Mouse (Mus musculus): Measurements from ENCODE around the gene Gm9887. TPM values are rescaled to one million over a fixed set of nuclear protein-coding genes. Genes with fewer than 3 reads are reported as not detected.
"Not testable (repeated sequence)": the region's sequence is repeated elsewhere in the genome, so short reads cannot be mapped to it uniquely, and the experiment has no call there.

The Gm9887 gene
- polyA plus RNA-seq, 1 experiment from 2014 or later = 0.74 TPM

DNA sequence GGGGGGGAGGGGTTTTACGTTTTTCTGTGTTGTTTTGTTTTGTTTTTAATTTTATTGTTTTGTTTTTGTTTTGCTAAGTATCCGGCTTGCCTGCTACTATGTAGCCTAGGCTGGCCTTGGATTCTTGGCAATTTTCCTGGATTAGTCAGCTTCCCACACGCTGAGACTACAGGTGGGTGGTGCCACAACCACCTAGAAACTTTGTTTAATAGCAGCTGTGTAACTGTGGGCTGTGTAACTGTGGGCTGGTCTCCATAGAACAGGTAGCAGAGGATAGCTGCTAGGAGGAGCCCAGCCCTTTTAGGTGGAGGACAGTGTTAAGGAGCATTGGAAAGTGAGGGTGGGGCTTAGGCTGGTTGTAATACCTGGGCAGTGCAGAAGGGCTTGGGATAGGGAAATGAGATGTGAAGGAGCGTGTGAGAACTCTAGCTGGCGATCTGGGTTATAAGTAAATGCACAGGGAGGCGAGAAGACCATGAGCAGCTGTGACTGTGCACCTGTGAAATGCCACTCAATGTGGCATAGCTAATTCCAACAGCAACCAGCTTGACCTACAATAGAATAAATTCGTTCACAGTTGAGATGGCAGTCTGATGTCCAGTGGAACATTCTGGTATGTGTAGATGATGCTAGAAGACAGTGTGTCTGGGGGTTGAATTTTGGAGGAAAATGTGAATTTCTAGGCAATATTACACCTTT lies 17.9 kb upstream of the Gm9887 start:
- 77% methylated on average over 7 of the region's 7 CpGs for WGBS
- no peak overlapping the region for H3K4me3 ChIP-seq (ENCODE audit: low read depth, low read length)
- H3K27me3 ChIP-seq (ENCODE audit: control insufficient read depth, insufficient read depth, low read length) = no peaks in the 10 kb centered on the region
- H3K27ac ChIP-seq (ENCODE audit: low read length) = no peak overlapping the region
- H3K4me1 ChIP-seq (ENCODE audit: control insufficient read depth, insufficient read depth, low read length) = no peaks in the 10 kb centered on the region
- no peaks in the 10 kb centered on the region for H3K36me3 ChIP-seq (ENCODE audit: control insufficient read depth, insufficient read depth, low read length)
- no peak overlapping the region for H3K4me2 ChIP-seq (replicated peaks; ENCODE audit: low read depth, low read length)
- no peaks in the 10 kb centered on the region for H3K9me3 ChIP-seq (ENCODE audit: control insufficient read depth, low read depth, low read length)
- no peak overlapping the region for H3K9ac ChIP-seq (replicated peaks; ENCODE audit: low read depth, low read length)
- no peak for ATAC-seq (ENCODE audit: insufficient number of reproducible peaks, insufficient read depth, low FRiP score, low read depth)

DNA sequence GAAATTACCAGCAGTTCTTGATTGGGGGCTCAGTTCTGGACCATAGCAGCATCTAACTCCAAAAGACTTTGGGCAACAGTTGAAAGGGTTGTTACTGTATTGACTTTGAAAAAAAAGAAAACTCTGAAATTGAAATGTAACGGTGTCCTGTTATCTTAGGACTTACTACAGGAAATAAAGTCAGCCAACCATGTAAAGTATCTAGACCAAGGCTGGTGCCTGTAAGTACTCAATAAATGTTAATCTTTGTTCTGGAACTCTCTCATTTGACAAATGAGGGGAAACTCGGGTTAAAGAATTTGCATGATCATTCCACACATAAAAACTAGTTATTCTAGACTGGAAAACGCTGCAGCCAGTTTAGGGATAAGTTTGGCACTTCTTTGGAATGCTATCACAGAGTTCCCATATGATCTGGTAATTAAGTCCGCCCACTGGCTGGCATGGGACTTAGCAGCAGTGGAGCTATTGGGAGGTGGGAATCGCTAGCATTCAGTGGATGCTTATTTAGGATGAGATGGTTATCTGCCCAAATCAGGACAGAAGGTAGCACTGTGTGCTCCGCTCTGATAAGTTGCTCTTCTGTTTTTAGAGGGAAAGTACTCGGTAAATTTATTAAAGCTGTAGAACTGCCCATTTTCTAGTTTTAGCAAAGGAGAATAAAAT lies 17.1 kb upstream of the Gm9887 start:
- H3K9me3 ChIP-seq (ENCODE audit: control insufficient read depth, low read depth, low read length) = no peaks in the 10 kb centered on the region
- H3K27me3 ChIP-seq (ENCODE audit: control insufficient read depth, insufficient read depth, low read length) = no peaks in the 10 kb centered on the region
- no peak for ATAC-seq (ENCODE audit: insufficient number of reproducible peaks, insufficient read depth, low FRiP score, low read depth)
- no peak overlapping the region for H3K9ac ChIP-seq (replicated peaks; ENCODE audit: low read depth, low read length)
- no peak overlapping the region for H3K4me2 ChIP-seq (replicated peaks; ENCODE audit: low read depth, low read length)
- H3K27ac ChIP-seq (ENCODE audit: low read length) = no peak overlapping the region
- 63% methylated on average over 7 of the region's 7 CpGs for WGBS
- H3K36me3 ChIP-seq (ENCODE audit: control insufficient read depth, insufficient read depth, low read length) = no peaks in the 10 kb centered on the region
- H3K4me3 ChIP-seq (ENCODE audit: low read depth, low read length) = no peak overlapping the region
- H3K4me1 ChIP-seq (ENCODE audit: control insufficient read depth, insufficient read depth, low read length) = no peaks in the 10 kb centered on the region

DNA sequence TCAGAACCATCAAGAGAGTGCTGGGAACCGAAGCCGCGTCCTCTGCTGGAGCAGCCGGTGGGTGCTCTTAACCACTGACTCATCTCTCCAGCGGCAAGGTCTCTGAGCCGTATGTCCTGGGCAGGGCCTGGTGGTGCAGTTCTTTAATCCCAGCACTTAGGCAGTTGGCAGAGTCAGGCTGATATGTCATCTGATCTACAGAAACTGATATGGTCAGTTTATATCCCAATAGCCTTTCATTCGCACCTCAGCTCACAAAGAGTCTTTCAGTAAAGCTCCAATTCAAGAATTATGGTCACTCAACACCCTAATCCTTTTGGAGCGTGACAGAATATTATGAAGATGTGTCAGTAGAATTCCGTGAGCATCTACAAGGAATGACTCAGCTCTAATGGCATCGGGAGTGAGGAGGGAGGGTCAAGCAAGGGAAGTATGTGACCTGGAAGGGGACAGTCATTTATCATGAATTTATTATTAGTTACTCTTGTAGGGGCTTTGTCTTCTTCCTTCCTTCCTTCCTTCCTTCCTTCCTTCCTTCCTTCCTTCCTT lies 16.1 kb upstream of the Gm9887 start:
- no peak for ATAC-seq (ENCODE audit: insufficient number of reproducible peaks, insufficient read depth, low FRiP score, low read depth)
- Histone ChIP-seq H3K4me2 (replicated peaks; ENCODE audit: low read depth, low read length) (no peak overlapping the region), H3K27me3 (ENCODE audit: control insufficient read depth, insufficient read depth, low read length) (no peaks in the 10 kb centered on the region), H3K4me3 (ENCODE audit: low read depth, low read length) (no peak overlapping the region), H3K27ac (ENCODE audit: low read length) (no peak overlapping the region), H3K36me3 (ENCODE audit: control insufficient read depth, insufficient read depth, low read length) (no peaks in the 10 kb centered on the region), H3K4me1 (ENCODE audit: control insufficient read depth, insufficient read depth, low read length) (no peaks in the 10 kb centered on the region), H3K9me3 (ENCODE audit: control insufficient read depth, low read depth, low read length) (no peaks in the 10 kb centered on the region), H3K9ac (replicated peaks; ENCODE audit: low read depth, low read length) (no peak overlapping the region)
- 90% methylated on average over 10 of the region's 10 CpGs for WGBS

DNA sequence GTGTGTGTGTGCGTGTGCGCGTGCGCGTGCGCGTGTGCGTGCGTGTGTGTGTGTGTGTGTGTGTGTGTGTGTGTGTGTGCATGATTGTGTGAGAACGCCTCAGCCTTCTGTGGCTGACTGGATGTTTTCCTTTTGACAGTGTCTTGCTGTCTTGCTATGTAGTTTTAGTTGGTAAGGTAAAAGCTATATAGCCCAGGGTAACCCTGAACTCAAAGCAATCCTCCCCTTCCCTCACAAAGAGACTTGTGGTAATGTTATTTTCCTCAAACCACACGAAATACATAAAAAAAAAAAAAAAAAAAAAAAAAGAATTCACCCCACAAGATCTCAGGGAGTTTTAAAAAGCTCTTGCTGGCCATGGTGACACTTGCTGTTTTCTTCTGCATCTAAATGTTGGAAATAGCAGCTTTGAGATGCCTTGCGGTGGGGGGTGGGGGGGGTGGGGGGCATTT lies 14.0 kb upstream of the Gm9887 start:
- not testable (repeated sequence) for H3K4me2 ChIP-seq (replicated peaks; ENCODE audit: low read depth, low read length); H3K4me3 ChIP-seq (ENCODE audit: low read depth, low read length); H3K27me3 ChIP-seq (ENCODE audit: control insufficient read depth, insufficient read depth, low read length); H3K27ac ChIP-seq (ENCODE audit: low read length); H3K4me1 ChIP-seq (ENCODE audit: control insufficient read depth, insufficient read depth, low read length); ATAC-seq (ENCODE audit: insufficient number of reproducible peaks, insufficient read depth, low FRiP score, low read depth); H3K36me3 ChIP-seq (ENCODE audit: control insufficient read depth, insufficient read depth, low read length); H3K9ac ChIP-seq (replicated peaks; ENCODE audit: low read depth, low read length); H3K9me3 ChIP-seq (ENCODE audit: control insufficient read depth, low read depth, low read length)
- 87% methylated on average over 12 of the region's 12 CpGs for WGBS

DNA sequence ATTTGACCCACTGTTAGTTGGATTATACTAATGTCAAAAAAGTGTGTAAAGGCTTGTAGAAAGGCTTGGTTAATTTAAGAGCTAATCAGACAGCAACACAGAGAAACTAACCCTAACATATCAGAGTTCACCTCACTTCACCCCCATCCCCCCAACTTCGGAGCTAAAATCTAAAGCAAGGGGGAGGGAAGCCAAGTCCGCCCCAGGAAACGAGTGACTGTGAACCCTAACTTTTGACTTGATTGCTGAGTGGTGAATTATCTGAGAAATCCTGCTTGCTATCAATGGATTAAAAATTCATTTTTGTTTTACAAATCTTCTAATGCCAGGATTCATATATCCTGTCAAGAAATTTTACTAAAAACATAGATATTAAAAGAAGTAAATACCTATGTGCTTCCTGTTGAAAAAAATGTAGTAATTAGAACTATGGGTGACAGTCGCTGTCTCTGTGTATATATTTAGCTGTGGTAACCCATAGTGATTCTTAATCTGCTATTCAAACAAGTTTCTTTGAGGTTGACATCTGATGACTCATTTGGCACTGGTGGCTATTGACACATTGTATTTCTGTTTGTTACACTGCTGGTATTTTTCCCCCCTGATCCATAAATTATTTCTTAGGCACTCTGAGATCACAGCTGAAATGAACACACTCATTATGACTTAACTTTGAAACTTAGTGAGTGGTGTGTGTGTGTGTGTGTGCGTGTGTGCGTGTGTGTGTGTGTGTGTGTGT lies 13.5 kb upstream of the Gm9887 start:
- H3K9me3 ChIP-seq (ENCODE audit: control insufficient read depth, low read depth, low read length) = no peaks in the 10 kb centered on the region
- no peak overlapping the region for H3K4me2 ChIP-seq (replicated peaks; ENCODE audit: low read depth, low read length)
- ATAC-seq (ENCODE audit: insufficient number of reproducible peaks, insufficient read depth, low FRiP score, low read depth) = no peak
- no peaks in the 10 kb centered on the region for H3K4me1 ChIP-seq (ENCODE audit: control insufficient read depth, insufficient read depth, low read length)
- no peaks in the 10 kb centered on the region for H3K27me3 ChIP-seq (ENCODE audit: control insufficient read depth, insufficient read depth, low read length)
- no peaks in the 10 kb centered on the region; the same call in 1 of the 2 replicates for H3K36me3 ChIP-seq (ENCODE audit: control insufficient read depth, insufficient read depth, low read length)
- 70% methylated on average over 6 of the region's 6 CpGs for WGBS
- no peak overlapping the region for H3K9ac ChIP-seq (replicated peaks; ENCODE audit: low read depth, low read length)
- no peak overlapping the region for H3K4me3 ChIP-seq (ENCODE audit: low read depth, low read length)
- no peak overlapping the region for H3K27ac ChIP-seq (ENCODE audit: low read length)

DNA sequence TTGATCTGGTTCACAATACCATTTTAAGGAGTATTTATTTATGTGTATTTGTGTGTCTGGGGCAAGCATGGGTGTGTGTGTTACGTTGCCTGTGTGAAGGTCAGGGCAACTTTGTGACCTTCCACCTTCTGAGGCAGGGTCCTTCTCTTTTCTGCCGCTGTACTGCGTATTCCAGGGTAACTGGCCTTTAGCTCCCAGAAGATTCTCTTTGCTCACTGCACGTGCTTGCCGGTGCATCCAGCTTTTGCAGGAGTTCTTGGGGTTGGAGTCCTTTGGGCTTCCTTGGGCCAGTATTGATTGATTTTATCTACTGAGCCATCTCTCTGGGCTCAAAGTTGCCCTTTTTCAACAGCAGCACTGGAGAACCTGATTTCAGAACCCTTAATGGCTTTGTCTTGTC lies 12.3 kb upstream of the Gm9887 start:
- Histone ChIP-seq H3K36me3 (ENCODE audit: control insufficient read depth, insufficient read depth, low read length) (no peaks in the 10 kb centered on the region; the same call in 1 of the 2 replicates), H3K4me3 (ENCODE audit: low read depth, low read length) (no peak overlapping the region), H3K9ac (replicated peaks; ENCODE audit: low read depth, low read length) (no peak overlapping the region), H3K4me1 (ENCODE audit: control insufficient read depth, insufficient read depth, low read length) (no peaks in the 10 kb centered on the region), H3K27me3 (ENCODE audit: control insufficient read depth, insufficient read depth, low read length) (no peaks in the 10 kb centered on the region), H3K27ac (ENCODE audit: low read length) (no peak overlapping the region), H3K9me3 (ENCODE audit: control insufficient read depth, low read depth, low read length) (no peaks in the 10 kb centered on the region), H3K4me2 (replicated peaks; ENCODE audit: low read depth, low read length) (no peak overlapping the region)
- WGBS = 84% methylated on average over 5 of the region's 5 CpGs
- ATAC-seq (ENCODE audit: insufficient number of reproducible peaks, insufficient read depth, low FRiP score, low read depth) = no peak

DNA sequence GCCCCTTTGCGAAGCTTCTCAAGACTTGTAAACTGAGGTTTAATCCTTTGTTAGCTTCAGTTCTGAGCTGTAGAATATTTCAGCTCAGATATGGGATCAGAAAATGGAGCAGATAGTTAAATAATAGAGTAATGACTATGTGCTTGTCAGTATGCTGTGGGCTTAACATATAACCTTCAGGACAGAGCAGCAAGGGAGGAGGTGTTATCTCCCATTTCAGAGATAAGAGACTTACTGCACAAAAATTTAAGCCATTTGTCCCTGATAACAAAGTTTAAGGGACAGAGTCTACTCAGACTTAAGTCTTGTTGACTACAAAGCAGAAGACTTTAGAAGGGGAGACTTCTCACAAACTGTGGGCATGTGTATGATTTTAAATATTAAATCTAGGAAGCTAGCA lies 10.6 kb upstream of the Gm9887 start:
- Histone ChIP-seq H3K4me2 (replicated peaks; ENCODE audit: low read depth, low read length) (no peak overlapping the region), H3K9ac (replicated peaks; ENCODE audit: low read depth, low read length) (no peak overlapping the region), H3K36me3 (ENCODE audit: control insufficient read depth, insufficient read depth, low read length) (no peaks in the 10 kb centered on the region; the same call in 1 of the 2 replicates), H3K4me1 (ENCODE audit: control insufficient read depth, insufficient read depth, low read length) (no peaks in the 10 kb centered on the region), H3K9me3 (ENCODE audit: control insufficient read depth, low read depth, low read length) (no peaks in the 10 kb centered on the region), H3K4me3 (ENCODE audit: low read depth, low read length) (no peak overlapping the region), H3K27me3 (ENCODE audit: control insufficient read depth, insufficient read depth, low read length) (no peaks in the 10 kb centered on the region), H3K27ac (ENCODE audit: low read length) (no peak overlapping the region)
- WGBS = 94% methylated on average over 1 of the region's 1 CpGs
- ATAC-seq (ENCODE audit: insufficient number of reproducible peaks, insufficient read depth, low FRiP score, low read depth) = no peak

Data from stomach, embryonic 14.5 days (tissue).